Mouse (Mus musculus) embryonic facial prominence, embryonic 11.5 days (tissue): ENCODE measurements at regions not wholly inside any gene's neighbourhood (a gene's known extent, or its start where the extent isn't known, plus 50 kb on each side); places are given as distances from the start of the nearest gene placed in this dataset.
A peak's percentile ranks its signal among the peaks of the same experiment; 100 is the strongest.

Experiments
- ATAC-seq: fragments of 200-750 bp; cut with Nextera tagmentation; replicated peaks from 2 replicates; pipeline ENCODE4 v1.8.0; 2017; ENCODE audit warnings: low read depth; ENCODE audit not compliant: insufficient number of reproducible peaks, low FRiP score, low TSS enrichment
- DNase-seq: peaks from one replicate; pipeline ENCODE4 v3.0.0-alpha.2; 2015; ENCODE audit warnings: low spot score
- H3K27ac ChIP-seq: fragments of 300-500 bp; sonication (generic); replicated peaks from 2 replicates; pipeline ENCODE4 v1.5.1; 2014; ENCODE audit warnings: mild to moderate bottlenecking, low read depth, low read length, control low read depth
- H3K27me3 ChIP-seq: fragments of 300-500 bp; sonication (generic); 2 replicates; pipeline ENCODE4 v1.6.1; 2014; ENCODE audit warnings: mild to moderate bottlenecking, low read length, moderate library complexity, mixed read lengths; ENCODE audit not compliant: control insufficient read depth, insufficient read depth
- H3K36me3 ChIP-seq: fragments of 300-500 bp; sonication (generic); replicated peaks from 2 replicates; pipeline ENCODE4 v1.6.1; 2014; ENCODE audit warnings: low read depth, mild to moderate bottlenecking, low read length, moderate library complexity, mixed read lengths; ENCODE audit not compliant: control insufficient read depth, insufficient read depth
- H3K4me1 ChIP-seq: fragments of 300-500 bp; sonication (generic); 2 replicates; pipeline ENCODE4 v1.6.1; 2014; ENCODE audit warnings: low read length, mixed read lengths; ENCODE audit not compliant: control insufficient read depth, insufficient read depth
- H3K4me2 ChIP-seq: fragments of 300-500 bp; sonication (generic); 2 replicates; pipeline ENCODE4 v1.6.1; 2014; ENCODE audit warnings: low read depth, mild to moderate bottlenecking, control low read depth, low read length, moderate library complexity
- H3K4me3 ChIP-seq: fragments of 300-500 bp; sonication (generic); 2 replicates; pipeline ENCODE4 v1.5.1; 2014; ENCODE audit warnings: low read depth, low read length, control low read depth
- H3K9ac ChIP-seq: fragments of 300-500 bp; sonication (generic); replicated peaks from 2 replicates; pipeline ENCODE4 v1.6.1; 2014; ENCODE audit warnings: mild to moderate bottlenecking, control low read depth, low read length
- H3K9me3 ChIP-seq: fragments of 300-500 bp; sonication (generic); replicated peaks from 2 replicates; pipeline ENCODE4 v1.6.1; 2016; ENCODE audit warnings: mild to moderate bottlenecking, low read length, inconsistent platforms, mixed read lengths; ENCODE audit not compliant: control insufficient read depth
- WGBS: fragments of 180-500 bp; shearing (Covaris S2); extraction: QIAGEN DNeasy Blood & Tissue Kit; methylation state at CpG from one replicate; pipeline ENCODE4 v1.1.7; 2014; 5-methylcytosine and 5-hydroxymethylcytosine counted together

GRCm38 (mm10) chr3:148005831-148006230 lies 984.5 kb downstream of the Adgrl2 start:
- no peak overlapping the region for H3K27ac ChIP-seq
- ATAC-seq, result no peak
- no peak overlapping the region for H3K9ac ChIP-seq
- H3K4me3 ChIP-seq, result no peak overlapping the region
- H3K4me2 ChIP-seq, result no peak overlapping the region
- no peaks in the 10 kb centered on the region for H3K4me1 ChIP-seq
- 53% methylated on average over 5 of the region's 5 CpGs for WGBS
- H3K9me3 ChIP-seq, result no peaks in the 10 kb centered on the region
- H3K27me3 ChIP-seq, result no peaks in the 10 kb centered on the region
- no peaks in the 10 kb centered on the region for H3K36me3 ChIP-seq
- DNase-seq, result no peak

GRCm38 (mm10) chr3:148004006-148004405 lies 986.3 kb downstream of the Adgrl2 start:
- no peaks in the 10 kb centered on the region for H3K9me3 ChIP-seq
- H3K4me3 ChIP-seq, result no peak overlapping the region
- DNase-seq, result peak; percentile 27
- no peaks in the 10 kb centered on the region for H3K4me1 ChIP-seq
- H3K36me3 ChIP-seq, result no peaks in the 10 kb centered on the region
- no peak overlapping the region for H3K4me2 ChIP-seq
- H3K9ac ChIP-seq, result no peak overlapping the region
- H3K27me3 ChIP-seq, result no peaks in the 10 kb centered on the region
- no peak for ATAC-seq
- 56% methylated on average over 3 of the region's 3 CpGs for WGBS
- no peak overlapping the region for H3K27ac ChIP-seq

DNA sequence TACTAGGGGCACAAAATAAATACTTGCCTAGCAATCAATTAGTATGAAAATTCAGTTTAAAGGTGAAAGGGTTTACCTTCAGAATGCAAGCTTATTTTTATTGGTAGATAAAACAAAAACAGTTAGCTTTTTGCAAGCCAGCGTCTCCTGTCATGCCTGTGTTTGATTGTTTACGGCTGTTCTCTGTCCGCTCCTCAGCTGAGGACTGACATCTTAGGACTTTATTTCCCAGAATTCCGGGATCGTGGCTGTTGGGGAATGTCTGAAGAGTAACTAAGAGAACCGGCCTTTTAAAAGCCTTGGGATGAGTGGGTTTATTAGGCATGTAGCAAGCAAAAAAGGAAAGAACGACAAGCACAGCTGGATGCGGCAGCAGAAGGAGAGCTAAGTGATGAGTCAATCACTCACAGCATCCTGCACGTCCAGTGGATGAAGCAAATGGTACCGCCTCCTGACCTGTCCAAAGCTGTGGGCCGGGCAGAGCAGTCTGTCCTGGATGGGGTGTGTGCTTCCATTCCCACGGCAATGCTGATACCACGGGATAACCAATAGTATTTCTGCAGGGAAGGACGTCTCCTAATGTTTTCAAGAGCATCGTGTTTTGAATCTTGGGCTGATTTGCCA lies 990.9 kb downstream of the Adgrl2 start:
- H3K36me3 ChIP-seq, result no peaks in the 10 kb centered on the region
- H3K4me1 ChIP-seq, result no peaks in the 10 kb centered on the region
- no peak overlapping the region for H3K4me2 ChIP-seq
- H3K9ac ChIP-seq, result no peak overlapping the region
- H3K4me3 ChIP-seq, result no peak overlapping the region
- H3K27ac ChIP-seq, result no peak overlapping the region
- no peaks in the 10 kb centered on the region for H3K27me3 ChIP-seq
- no peaks in the 10 kb centered on the region for H3K9me3 ChIP-seq
- ATAC-seq (no peak), DNase-seq (no peak)
- WGBS, result 73% methylated on average over 15 of the region's 15 CpGs

DNA sequence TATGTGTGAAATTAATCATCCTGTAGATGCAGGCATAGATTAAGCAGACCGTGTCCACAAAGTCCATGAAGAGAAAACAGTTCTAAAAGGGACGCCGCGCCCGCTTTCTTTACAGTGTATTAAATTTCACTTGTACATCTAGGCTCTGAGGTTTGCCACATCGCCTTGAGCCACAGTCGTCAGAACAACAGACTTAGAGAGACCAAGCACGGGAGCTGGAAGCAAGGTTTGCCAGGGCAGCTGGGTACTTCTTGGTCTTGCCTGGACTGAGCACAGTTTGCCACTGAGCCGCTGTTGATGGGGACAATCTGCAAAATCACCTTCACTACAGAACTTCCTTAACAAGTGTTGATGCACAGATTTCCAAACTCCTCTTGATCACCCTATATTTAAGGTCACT lies 998.6 kb downstream of the Adgrl2 start:
- H3K9ac ChIP-seq, result no peak overlapping the region
- H3K36me3 ChIP-seq, result no peaks in the 10 kb centered on the region
- no peak overlapping the region for H3K27ac ChIP-seq
- no peaks in the 10 kb centered on the region for H3K27me3 ChIP-seq
- H3K4me3 ChIP-seq, result no peak overlapping the region
- DNase-seq, result no peak
- no peak for ATAC-seq
- no peaks in the 10 kb centered on the region for H3K4me1 ChIP-seq
- H3K9me3 ChIP-seq, result no peaks in the 10 kb centered on the region
- 66% methylated on average over 9 of the region's 9 CpGs for WGBS
- H3K4me2 ChIP-seq, result no peak overlapping the region

DNA sequence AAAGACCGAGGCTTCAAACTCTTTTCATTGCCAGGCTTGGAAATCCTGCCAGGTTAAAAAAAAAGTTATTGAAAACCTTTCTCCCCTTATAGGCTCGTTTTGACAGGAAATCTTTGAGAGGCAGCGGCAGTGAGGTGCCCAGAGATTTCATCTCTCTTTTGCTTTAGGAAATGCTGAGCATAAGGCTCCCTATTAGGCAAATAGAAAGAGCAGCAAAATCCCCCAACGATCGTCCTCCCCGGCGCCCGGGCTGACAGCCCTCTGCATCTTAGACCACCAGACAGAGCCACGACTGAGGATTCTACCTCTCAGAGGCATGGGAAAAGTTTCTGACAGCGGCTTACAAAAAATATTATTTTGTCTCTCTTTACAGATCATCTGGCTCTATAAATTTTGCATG lies 999.5 kb downstream of the Adgrl2 start:
- Histone ChIP-seq H3K27me3 (no peaks in the 10 kb centered on the region), H3K9me3 (no peaks in the 10 kb centered on the region), H3K4me3 (no peak overlapping the region), H3K4me1 (no peaks in the 10 kb centered on the region), H3K36me3 (no peaks in the 10 kb centered on the region), H3K27ac (no peak overlapping the region), H3K9ac (no peak overlapping the region), H3K4me2 (no peak overlapping the region)
- WGBS, result 38% methylated on average over 10 of the region's 10 CpGs
- DNase-seq, result no peak
- no peak for ATAC-seq

- Histone ChIP-seq H3K27me3 (no peaks in the 10 kb centered on the region), H3K4me1 (no peaks in the 10 kb centered on the region), H3K9me3 (no peaks in the 10 kb centered on the region), H3K9ac (no peak overlapping the region), H3K4me2 (no peak overlapping the region), H3K36me3 (no peaks in the 10 kb centered on the region), H3K4me3 (no peak overlapping the region), H3K27ac (no peak overlapping the region)
- ATAC-seq (no peak), DNase-seq (no peak)
- WGBS, result 66% methylated on average over 5 of the region's 5 CpGs
These were observed 1007.5 kb downstream of the Adgrl2 start for GRCm38 (mm10) chr3:147982831-147983230.

DNA sequence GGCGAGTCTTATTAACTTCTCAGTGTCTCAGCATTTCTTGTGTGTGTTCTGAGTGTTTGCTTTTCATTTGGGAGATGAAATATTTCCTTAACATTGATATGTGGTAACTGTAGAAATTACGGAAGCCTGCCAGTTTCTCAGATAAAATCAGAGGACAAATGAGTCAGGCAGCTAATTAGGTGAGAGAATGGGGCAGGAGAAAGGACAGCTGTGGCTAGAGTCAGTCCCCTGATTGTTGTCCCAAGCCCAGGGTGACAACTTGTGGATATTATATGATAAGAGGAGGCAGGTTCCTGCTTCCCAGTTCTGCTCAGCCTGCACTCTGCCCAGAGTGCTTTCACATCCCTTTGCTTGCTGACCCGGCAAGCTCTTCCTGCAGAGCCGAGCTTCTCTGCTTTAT lies 1008.7 kb downstream of the Adgrl2 start:
- no peak for DNase-seq

GRCm38 (mm10) chr3:147976579-147976978 lies 1013.8 kb downstream of the Adgrl2 start:
- no peak for ATAC-seq

More for the DNA sequence above, 1008.7 kb downstream of the Adgrl2 start:
- no peak for ATAC-seq
- Histone ChIP-seq H3K9me3 (no peaks in the 10 kb centered on the region), H3K4me2 (no peak overlapping the region), H3K36me3 (no peaks in the 10 kb centered on the region), H3K4me1 (no peaks in the 10 kb centered on the region), H3K27me3 (no peaks in the 10 kb centered on the region), H3K27ac (no peak overlapping the region), H3K4me3 (no peak overlapping the region), H3K9ac (no peak overlapping the region)
- WGBS, result 68% methylated on average over 4 of the region's 4 CpGs

More at GRCm38 (mm10) chr3:147976579-147976978, 1013.8 kb downstream of the Adgrl2 start:
- Histone ChIP-seq H3K27me3 (no peaks in the 10 kb centered on the region), H3K36me3 (no peaks in the 10 kb centered on the region), H3K27ac (no peak overlapping the region), H3K4me3 (no peak overlapping the region), H3K4me1 (no peaks in the 10 kb centered on the region), H3K9me3 (no peaks in the 10 kb centered on the region), H3K9ac (no peak overlapping the region), H3K4me2 (no peak overlapping the region)
- DNase-seq, result no peak
- 88% methylated on average over 3 of the region's 3 CpGs for WGBS
